Mouse (Mus musculus): ENCODE measurements around the gene Otud7b. TPM values are rescaled to one million over a fixed set of nuclear protein-coding genes. Genes with fewer than 3 reads are reported as not detected.
A peak's percentile ranks its signal among the peaks of the same experiment; 100 is the strongest.

The Otud7b gene
- polyA plus RNA-seq, 1 experiment from 2014 or later = 7.7 TPM

DNA sequence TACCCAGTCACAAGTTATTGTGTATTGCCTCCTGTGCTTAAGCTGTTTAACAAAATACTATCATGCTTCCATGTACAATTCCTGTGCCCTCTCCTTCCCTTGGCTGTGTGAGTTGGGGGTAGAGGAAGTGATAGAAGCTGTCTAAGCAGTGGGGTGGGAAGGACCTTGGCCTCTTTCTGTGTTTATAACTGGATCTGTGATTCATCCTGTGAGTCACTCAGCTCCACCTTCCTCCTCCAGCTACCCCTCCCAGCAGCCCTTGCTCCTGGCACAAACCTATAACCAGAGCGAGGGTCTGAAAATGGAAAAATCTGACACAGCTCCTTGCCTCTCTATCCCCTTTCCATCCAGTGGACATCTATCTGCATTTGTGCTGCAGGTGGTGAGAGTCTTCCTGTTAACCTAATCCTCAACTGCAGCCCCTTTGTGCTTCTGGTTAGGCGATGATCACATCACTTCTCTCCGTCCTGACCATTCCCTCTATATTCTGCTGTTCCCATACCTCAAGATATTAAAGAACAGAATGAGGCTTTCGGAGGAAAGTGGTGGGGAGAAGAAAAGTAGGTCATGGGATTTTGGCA, 56.0 kb downstream of the Otud7b start:
- no peaks in the 10 kb centered on the region for H3K27me3 ChIP-seq (replicated peaks)
- H3K9ac ChIP-seq = no peak overlapping the region
- no peak overlapping the region; the same call in 1 of the 2 replicates for H3K4me3 ChIP-seq
- H3K4me2 ChIP-seq = peak overlapping the region; percentile 94
- no peak for ATAC-seq (replicated peaks)
- H3K4me1 ChIP-seq = peaks cover 24% of the 10 kb centered on the region
- 0 out of 2 replicates have a peak, but pooled peaks cover 6% of the 10 kb centered on the region for H3K36me3 ChIP-seq (replicated peaks)
- H3K9me3 ChIP-seq = no peaks in the 10 kb centered on the region
- H3K27ac ChIP-seq = peak overlapping the region; percentile 75
- WGBS = 54% methylated on average over 4 of the region's 4 CpGs

DNA sequence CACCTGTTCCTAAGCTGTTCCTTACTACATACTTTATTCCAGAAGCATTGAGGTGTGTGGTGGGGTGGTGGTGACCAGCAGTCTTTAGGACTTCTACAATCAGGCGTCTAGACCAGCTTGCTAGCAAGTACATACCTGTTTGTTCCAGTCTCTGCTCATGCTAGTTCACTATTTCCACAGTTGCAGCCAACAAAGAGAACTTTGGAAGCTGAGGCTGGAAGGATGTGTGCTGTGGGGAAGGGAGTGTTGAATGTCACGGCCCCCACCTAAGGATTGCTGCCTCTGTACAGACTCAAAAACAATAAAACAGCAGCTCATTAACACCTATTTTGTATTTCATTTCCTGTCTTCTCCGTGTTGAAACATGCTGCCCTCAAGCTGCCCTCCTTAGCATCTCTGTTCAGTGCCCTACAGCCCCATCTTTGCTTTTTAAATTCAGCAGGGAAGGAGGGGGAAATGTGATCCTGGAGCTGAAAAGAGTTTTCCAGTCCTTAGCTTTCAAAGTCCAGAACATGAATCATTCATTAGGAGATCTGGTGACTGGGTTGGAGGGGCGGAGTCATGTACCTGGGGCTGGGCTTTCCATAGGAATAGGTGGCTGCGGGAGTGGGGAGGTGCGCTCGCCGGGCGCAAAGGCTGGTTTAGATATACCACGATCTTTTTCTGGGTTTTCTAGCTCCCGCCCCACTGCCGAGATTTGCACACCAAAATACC, 56.6 kb downstream of the Otud7b start:
- no peaks in the 10 kb centered on the region for H3K9me3 ChIP-seq
- H3K4me2 ChIP-seq = peak overlapping the region; percentile 94
- H3K9ac ChIP-seq = peak overlapping the region; percentile 60
- peak overlapping the region; percentile 45 for H3K4me3 ChIP-seq
- no peaks in the 10 kb centered on the region for H3K36me3 ChIP-seq (replicated peaks)
- WGBS = 1% methylated on average over 12 of the region's 12 CpGs
- ATAC-seq (replicated peaks) = peak; percentile 89
- peak overlapping the region; percentile 75 for H3K27ac ChIP-seq
- no peaks in the 10 kb centered on the region for H3K27me3 ChIP-seq (replicated peaks)
- peaks cover 24% of the 10 kb centered on the region for H3K4me1 ChIP-seq

DNA sequence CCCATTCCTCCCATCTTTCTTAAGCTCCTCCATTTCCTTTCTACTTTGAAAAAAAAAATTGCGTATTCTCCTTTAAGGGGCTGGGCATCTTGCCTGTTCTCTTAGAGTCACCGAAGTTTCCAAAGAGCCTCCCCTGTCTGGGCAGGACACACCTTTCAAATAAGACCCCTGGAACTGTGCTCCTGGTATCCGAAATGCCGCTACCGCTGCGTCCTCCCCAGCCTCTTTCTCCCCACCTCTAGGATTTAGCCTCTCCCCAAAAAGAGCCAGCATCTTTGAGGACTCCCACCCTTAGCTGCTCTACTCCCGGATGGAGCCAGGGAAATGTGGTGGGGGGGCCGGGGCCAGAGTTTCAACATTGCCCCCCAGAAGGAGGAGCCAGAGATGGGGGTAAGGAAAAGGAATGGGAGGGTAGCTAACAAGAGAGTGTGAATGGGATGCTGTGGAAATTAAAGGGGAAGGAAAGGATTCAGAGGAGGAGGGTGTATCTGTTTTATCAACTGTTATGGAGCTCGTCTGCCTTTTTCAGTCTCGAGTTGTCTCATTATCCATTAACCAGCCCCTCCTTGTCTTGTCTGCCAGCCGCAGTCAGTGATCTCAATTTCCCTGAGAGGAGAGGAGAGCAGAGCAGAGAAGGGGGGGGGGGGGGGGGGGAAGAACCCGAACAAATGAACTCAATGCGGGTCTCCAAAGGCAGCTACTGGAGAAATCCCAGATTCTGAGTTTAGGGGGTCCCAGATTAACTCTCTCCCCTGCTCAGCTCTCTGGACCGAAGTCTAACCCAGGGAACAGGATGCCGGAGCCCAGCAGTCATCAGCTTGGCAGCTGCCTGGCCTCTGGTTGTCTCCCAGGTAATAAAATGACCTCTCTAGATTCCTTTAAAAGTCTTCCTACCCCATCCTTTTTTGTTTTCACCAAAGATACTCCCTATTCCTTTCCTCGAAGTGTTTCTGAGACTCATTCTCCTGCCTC, 57.8 kb downstream of the Otud7b start, which contains the start of gene Mtmr11:
TSS of gene Mtmr11 (plus strand) at position 136 of the 972 bp plus-strand sequence.
- H3K4me3 ChIP-seq = peak within 1 kb of the TSS; percentile 45
- ATAC-seq (replicated peaks) = peak; percentile 62
- WGBS = 6% methylated on average over 15 of the region's 16 CpGs
- peak within 1 kb of the TSS; percentile 60 for H3K9ac ChIP-seq
- H3K4me2 ChIP-seq = peak within 1 kb of the TSS; percentile 94
- H3K4me1 ChIP-seq = peaks cover 24% of the 10 kb centered on the region
- peak within 1 kb of the TSS; percentile 75 for H3K27ac ChIP-seq
- no peaks in the 10 kb centered on the region for H3K36me3 ChIP-seq (replicated peaks)
- H3K9me3 ChIP-seq = no peaks in the 10 kb centered on the region
- H3K27me3 ChIP-seq (replicated peaks) = no peaks in the 10 kb centered on the region

DNA sequence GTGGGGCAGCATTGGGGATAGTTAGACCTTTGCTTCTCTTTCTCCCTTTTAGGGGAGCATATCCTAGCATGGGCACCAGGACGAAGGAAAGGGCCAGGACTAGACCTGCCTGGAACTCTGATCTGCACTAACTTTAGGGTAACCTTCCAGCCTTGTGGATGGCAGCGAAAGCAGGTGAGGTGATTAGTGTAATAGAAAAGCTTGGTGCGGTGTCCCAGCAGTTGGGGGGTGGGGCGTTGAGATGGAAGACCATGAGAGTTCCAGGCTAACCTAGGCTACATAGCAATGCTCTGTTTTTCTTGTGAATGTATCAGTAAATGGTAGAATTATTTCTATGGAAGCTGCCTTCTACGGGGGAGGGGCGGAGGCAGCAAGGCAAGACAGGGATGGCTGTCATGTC, 58.7 kb downstream of the Otud7b start:
- WGBS = 87% methylated on average over 6 of the region's 6 CpGs
- H3K27me3 ChIP-seq (replicated peaks) = no peaks in the 10 kb centered on the region
- peak overlapping the region; percentile 94; the same call in 1 of the 2 replicates for H3K4me2 ChIP-seq
- ATAC-seq (replicated peaks) = no peak
- peaks cover 24% of the 10 kb centered on the region for H3K4me1 ChIP-seq
- no peak overlapping the region for H3K27ac ChIP-seq
- H3K4me3 ChIP-seq = no peak overlapping the region
- H3K36me3 ChIP-seq (replicated peaks) = no peaks in the 10 kb centered on the region
- H3K9me3 ChIP-seq = no peaks in the 10 kb centered on the region
- no peak overlapping the region for H3K9ac ChIP-seq

DNA sequence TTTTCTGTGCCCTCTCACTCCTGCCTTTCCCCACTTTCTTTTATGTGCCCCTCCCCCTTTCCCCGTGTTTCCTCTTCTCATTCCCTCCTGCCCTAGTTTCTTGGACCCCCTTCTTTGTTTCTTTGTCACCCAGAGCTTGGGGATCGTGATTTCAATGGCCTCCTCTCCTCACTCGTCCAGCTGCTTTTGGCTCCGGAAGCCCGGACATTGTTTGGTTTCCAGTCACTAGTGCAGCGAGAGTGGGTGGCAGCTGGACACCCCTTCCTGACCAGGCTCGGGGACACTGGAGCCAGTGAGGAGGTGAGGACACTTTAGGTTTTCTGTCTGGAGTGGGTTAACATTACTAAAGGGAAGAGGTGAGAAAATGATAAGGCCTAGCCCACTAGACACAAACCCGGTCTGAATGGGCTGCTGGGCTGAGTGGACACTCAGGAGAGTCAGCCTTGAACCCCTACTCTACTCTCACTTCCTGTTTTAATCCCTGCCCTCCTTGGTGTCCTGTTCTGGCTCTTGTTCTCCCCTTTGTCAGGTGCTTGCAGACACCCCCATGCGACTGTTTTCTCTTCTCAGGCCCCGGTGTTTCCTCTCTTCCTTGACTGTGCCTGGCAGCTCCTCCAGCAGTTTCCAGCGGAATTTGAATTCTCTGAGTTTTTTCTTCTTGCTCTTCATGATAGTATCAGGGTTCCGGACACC, 64.3 kb downstream of the Otud7b start:
- WGBS = 70% methylated on average over 12 of the region's 12 CpGs
- H3K36me3 ChIP-seq (replicated peaks) = no peaks in the 10 kb centered on the region
- H3K27me3 ChIP-seq (replicated peaks) = no peaks in the 10 kb centered on the region
- no peak overlapping the region for H3K4me2 ChIP-seq
- H3K9ac ChIP-seq = no peak overlapping the region
- no peak for ATAC-seq (replicated peaks)
- peaks cover 26% of the 10 kb centered on the region for H3K4me1 ChIP-seq
- H3K27ac ChIP-seq = no peak overlapping the region
- H3K9me3 ChIP-seq = no peaks in the 10 kb centered on the region
- H3K4me3 ChIP-seq = no peak overlapping the region

DNA sequence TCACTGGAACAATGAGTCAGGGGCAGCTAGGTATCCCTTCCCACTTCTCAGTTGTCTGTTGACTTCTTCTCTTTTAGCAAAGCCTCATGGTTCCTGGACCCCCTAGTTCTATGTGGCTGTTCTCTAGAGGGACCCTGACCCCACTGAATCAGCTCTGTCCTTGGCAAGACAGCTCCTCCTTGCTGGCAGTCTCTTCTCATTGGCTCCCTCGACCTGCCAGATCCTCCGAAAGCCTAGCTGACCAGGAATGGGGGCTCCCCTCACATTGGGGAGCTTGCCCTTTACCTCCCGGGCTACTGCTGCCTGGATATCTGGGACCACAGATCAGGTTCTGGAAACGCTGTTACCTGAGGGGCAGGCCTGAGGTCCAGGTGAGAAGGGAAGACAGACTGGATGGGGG, 65.9 kb downstream of the Otud7b start:
- peaks cover 8% of the 10 kb centered on the region; the same call in 1 of the 2 replicates for H3K36me3 ChIP-seq (replicated peaks)
- H3K27me3 ChIP-seq (replicated peaks) = no peaks in the 10 kb centered on the region
- no peak overlapping the region for H3K27ac ChIP-seq
- 84% methylated on average over 4 of the region's 4 CpGs for WGBS
- no peak for ATAC-seq (replicated peaks)
- no peak overlapping the region for H3K4me2 ChIP-seq
- no peak overlapping the region for H3K4me3 ChIP-seq
- no peak overlapping the region for H3K9ac ChIP-seq
- H3K4me1 ChIP-seq = peaks cover 43% of the 10 kb centered on the region
- H3K9me3 ChIP-seq = no peaks in the 10 kb centered on the region

DNA sequence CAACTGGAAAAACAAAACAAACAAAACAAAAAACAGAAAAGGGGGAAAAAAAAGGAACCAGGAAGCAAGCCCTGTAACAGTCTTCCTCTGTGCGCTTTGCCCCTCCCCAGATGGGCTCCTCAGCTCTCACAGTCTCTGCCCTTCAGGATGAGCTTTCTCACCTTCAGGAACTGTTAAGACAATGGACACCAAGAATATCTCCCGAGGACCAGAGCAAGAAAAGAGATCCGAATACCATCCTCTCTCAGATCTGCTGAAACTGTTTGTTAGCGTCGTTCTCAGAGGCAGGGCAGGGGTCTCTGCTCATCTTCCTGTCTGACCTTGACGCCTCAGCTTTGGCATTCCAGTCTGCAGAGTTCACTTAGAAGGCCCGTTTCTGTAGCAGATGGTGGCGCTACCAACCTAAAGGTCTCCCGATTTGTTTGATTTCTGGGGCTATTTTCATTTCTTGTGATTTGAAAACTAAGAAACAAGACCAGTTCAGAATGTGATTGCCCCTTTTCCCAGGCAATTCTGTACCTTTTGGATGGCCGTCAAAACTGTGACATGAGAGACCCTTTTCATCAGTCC, 66.7 kb downstream of the Otud7b start:
- peak overlapping the region; percentile 91 for H3K4me3 ChIP-seq
- peaks cover 44% of the 10 kb centered on the region for H3K4me1 ChIP-seq
- ATAC-seq (replicated peaks) = no peak
- peak overlapping the region; percentile 89 for H3K9ac ChIP-seq
- H3K27ac ChIP-seq = peak overlapping the region; percentile 99
- H3K4me2 ChIP-seq = peak overlapping the region; percentile 98
- H3K9me3 ChIP-seq = no peaks in the 10 kb centered on the region
- H3K36me3 ChIP-seq (replicated peaks) = peaks cover 12% of the 10 kb centered on the region; the same call in 1 of the 2 replicates
- 74% methylated on average over 10 of the region's 10 CpGs for WGBS
- H3K27me3 ChIP-seq (replicated peaks) = no peaks in the 10 kb centered on the region

DNA sequence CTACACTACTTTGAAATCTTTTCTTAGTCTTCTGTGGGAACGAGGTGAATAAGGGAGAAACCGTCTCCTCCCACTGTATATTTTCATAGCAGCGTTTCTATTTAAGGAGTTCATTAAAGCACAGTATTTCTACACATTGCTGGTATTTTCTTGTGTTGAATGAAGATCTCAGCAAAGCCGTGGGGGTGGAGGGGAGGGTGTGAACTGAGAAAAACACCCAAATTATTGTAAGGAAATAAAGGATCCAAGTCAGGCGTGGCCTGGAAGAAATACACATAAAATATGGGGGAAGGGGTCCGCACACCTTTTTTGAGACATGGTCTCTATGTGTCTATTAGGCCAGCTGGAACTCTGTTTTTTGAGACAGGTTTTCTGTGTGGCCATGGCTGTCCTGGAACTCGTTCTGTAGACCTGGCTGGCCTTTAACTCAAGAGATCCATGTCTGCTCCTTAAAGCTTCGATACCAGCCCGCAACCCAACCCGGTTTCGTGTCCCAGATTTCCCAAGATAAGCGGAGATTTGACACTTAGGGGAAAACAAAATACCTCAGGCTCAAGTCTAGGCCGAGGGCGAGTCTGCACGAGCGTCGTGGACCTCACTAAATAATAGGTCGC, 67.4 kb downstream of the Otud7b start:
- Histone ChIP-seq H3K4me1 (peaks cover 44% of the 10 kb centered on the region), H3K27me3 (replicated peaks) (no peaks in the 10 kb centered on the region), H3K27ac (peak overlapping the region; percentile 99), H3K4me3 (peak overlapping the region; percentile 91), H3K9ac (peak overlapping the region; percentile 89), H3K36me3 (replicated peaks) (peaks cover 17% of the 10 kb centered on the region; the same call in 1 of the 2 replicates), H3K4me2 (peak overlapping the region; percentile 98), H3K9me3 (no peaks in the 10 kb centered on the region)
- peak; percentile 28 for ATAC-seq (replicated peaks)
- WGBS = 19% methylated on average over 18 of the region's 18 CpGs

DNA sequence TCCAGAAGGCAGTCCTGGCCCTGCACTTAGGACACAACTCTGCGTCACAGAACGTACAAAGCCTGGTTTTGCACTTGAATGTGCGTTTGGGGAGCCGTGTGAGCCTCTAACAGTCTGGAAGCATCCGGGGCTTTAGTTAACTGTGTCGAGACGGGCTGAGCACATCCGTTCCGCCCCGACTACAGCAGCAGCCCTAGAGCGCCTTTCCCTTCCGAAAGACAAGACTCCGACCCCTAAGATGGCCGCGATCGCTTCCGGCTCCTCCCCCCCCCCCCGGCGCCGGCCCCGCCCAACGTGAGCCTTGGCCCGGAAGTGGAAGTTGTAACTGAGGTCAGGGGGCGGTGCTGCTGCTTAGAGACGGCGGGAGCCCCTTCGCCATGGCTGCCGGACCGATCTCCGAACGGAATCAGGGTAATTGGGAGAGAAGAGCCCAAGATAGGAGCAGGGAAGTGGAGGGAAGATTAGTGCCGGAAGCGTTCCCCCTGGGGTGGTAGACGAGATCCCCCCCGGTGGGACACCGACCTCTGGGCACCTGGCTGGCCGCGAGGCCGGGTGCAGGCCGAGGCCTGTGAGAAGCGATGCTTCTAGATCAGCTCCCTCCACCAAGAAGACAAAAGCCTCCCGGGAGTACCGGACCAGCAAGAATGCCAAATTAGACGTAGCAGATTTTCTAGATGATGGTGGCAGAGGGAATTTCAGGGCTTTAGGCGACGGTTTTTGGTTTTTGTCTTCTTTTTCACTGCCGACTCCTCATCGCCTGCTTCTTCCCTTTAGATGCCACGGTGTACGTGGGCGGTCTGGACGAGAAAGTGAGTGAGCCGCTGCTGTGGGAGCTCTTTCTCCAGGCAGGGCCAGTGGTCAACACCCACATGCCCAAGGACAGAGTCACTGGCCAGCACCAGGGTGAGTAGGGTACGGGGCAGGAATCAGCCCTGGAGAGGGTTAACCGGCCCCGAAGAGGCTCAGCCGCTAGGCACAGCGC, 68.2 kb downstream of the Otud7b start, which contains the start of gene Sf3b4:
TSS of gene Sf3b4 (plus strand) at position 136 of the 982 bp plus-strand sequence.
- H3K36me3 ChIP-seq (replicated peaks) = peaks cover 19% of the 10 kb centered on the region; the same call in 1 of the 2 replicates
- no peaks in the 10 kb centered on the region for H3K9me3 ChIP-seq
- H3K4me1 ChIP-seq = peaks cover 44% of the 10 kb centered on the region
- under 1% methylated on average over 53 of the region's 58 CpGs for WGBS
- H3K9ac ChIP-seq = peak within 1 kb of the TSS; percentile 89
- peak; percentile 93 for ATAC-seq (replicated peaks)
- peak within 1 kb of the TSS; percentile 99 for H3K27ac ChIP-seq
- H3K4me3 ChIP-seq = peak within 1 kb of the TSS; percentile 91
- H3K27me3 ChIP-seq (replicated peaks) = no peaks in the 10 kb centered on the region
- H3K4me2 ChIP-seq = peak within 1 kb of the TSS; percentile 98

DNA sequence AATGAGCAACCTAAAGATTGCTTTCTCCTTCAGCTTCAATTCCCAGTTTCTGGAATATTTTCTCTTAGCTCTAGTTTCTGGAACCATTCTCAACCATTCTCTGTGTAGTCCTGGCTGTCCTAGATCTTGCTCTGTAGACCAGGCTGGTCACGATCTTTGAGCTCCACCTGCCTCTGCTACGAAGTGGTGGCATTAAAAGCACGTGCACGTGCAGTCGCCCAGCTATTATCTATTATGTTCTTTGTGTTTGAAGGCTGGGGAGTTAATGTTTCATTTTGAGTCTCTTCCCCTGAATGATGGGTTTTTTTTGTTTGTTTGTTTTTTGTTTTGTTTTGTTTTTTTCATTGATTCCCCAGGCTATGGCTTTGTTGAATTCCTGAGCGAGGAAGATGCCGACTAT, 68.9 kb downstream of the Otud7b start:
- WGBS = 37% methylated on average over 7 of the region's 7 CpGs
- ATAC-seq (replicated peaks) = no peak
- H3K27ac ChIP-seq = no peak overlapping the region

More for the DNA sequence above, 68.9 kb downstream of the Otud7b start:
- no peaks in the 10 kb centered on the region for H3K27me3 ChIP-seq (replicated peaks)
- H3K4me3 ChIP-seq = peak overlapping the region; percentile 91
- peak overlapping the region; percentile 98 for H3K4me2 ChIP-seq
- H3K9ac ChIP-seq = peak overlapping the region; percentile 75
- peaks cover 24% of the 10 kb centered on the region; the same call in 1 of the 2 replicates for H3K36me3 ChIP-seq (replicated peaks)
- H3K4me1 ChIP-seq = peaks cover 44% of the 10 kb centered on the region
- H3K9me3 ChIP-seq = no peaks in the 10 kb centered on the region

Measured in midbrain, embryonic 15.5 days (tissue).